Mouse (Mus musculus) intestine, embryonic 15.5 days (tissue): ENCODE results near the gene Pcdh20. TPM values are rescaled to one million over a fixed set of nuclear protein-coding genes. Genes with fewer than 3 reads are reported as not detected.

Experiments used
- ATAC-seq: fragments of 200-750 bp; cut with Nextera tagmentation; 2 replicates; pipeline ENCODE4 v1.8.0; 2017; ENCODE audit warnings: moderate TSS enrichment, moderate library complexity
- H3K27ac ChIP-seq: fragments of 300-500 bp; sonication (generic); 2 replicates; pipeline ENCODE4 v1.5.1; 2015; ENCODE audit warnings: mild to moderate bottlenecking, inconsistent platforms
- H3K27me3 ChIP-seq: fragments of 300-500 bp; sonication (generic); replicated peaks from 2 replicates; pipeline ENCODE4 v1.6.1; 2015; ENCODE audit warnings: inconsistent platforms
- H3K36me3 ChIP-seq: fragments of 300-500 bp; sonication (generic); 2 replicates; pipeline ENCODE4 v1.6.1; 2015; ENCODE audit warnings: inconsistent platforms
- H3K4me1 ChIP-seq: fragments of 300-500 bp; sonication (generic); replicated peaks from 2 replicates; pipeline ENCODE4 v1.6.1; 2015; ENCODE audit warnings: inconsistent platforms
- H3K4me2 ChIP-seq: fragments of 300-500 bp; sonication (generic); replicated peaks from 2 replicates; pipeline ENCODE4 v1.6.1; 2015; ENCODE audit warnings: mild to moderate bottlenecking, inconsistent platforms
- H3K4me3 ChIP-seq: fragments of 300-500 bp; sonication (generic); replicated peaks from 2 replicates; pipeline ENCODE4 v1.5.1; 2015; ENCODE audit warnings: inconsistent platforms
- H3K9ac ChIP-seq: fragments of 300-500 bp; sonication (generic); 2 replicates; pipeline ENCODE4 v1.6.1; 2015; ENCODE audit warnings: inconsistent platforms
- H3K9me3 ChIP-seq: fragments of 300-500 bp; sonication (generic); 2 replicates; pipeline ENCODE4 v1.6.1; 2016; ENCODE audit warnings: inconsistent platforms
- WGBS: fragments of 180-500 bp; shearing (Covaris S2); methylation state at CpG from one replicate; pipeline ENCODE4 v1.1.7; 2015; 5-methylcytosine and 5-hydroxymethylcytosine counted together
- polyA plus RNA-seq: library from polyadenylated mRNA; unstranded; fragments of >200 nt; fragmentation: Nextera tagmentation; extraction: Ambion mirVana; gene quantifications from 2 replicates; pipeline ENCODE4 v1.2.1, GENCODE M21; 2015

Pcdh20 gene
- 1.4 and 2.1 TPM in 2 replicates for polyA plus RNA-seq

- peak; percentile 80 for ATAC-seq
- Histone ChIP-seq H3K27ac (no peak within 1 kb of the TSS), H3K4me1 (no peaks in the 10 kb centered on the region), H3K27me3 (peaks cover 4% of the 10 kb centered on the region; the same call in 1 of the 2 replicates), H3K36me3 (no peaks in the 10 kb centered on the region), H3K4me3 (peak within 1 kb of the TSS; percentile 43), H3K9me3 (no peaks in the 10 kb centered on the region), H3K4me2 (peak within 1 kb of the TSS; percentile 88), H3K9ac (no peak within 1 kb of the TSS)
- WGBS = 2% methylated on average over 29 of the region's 29 CpGs
Observed at GRCm38 (mm10) chr14:88470495-88471434, at the start of gene Pcdh20. Pcdh20 (minus strand) TSS chr14:88471396.

- Histone ChIP-seq H3K4me2 (no peak overlapping the region), H3K27me3 (no peaks in the 10 kb centered on the region), H3K9me3 (no peaks in the 10 kb centered on the region), H3K4me3 (no peak overlapping the region), H3K4me1 (no peaks in the 10 kb centered on the region), H3K27ac (no peak overlapping the region), H3K36me3 (no peaks in the 10 kb centered on the region), H3K9ac (no peak overlapping the region)
- WGBS = 54% methylated on average over 3 of the region's 3 CpGs
- no peak for ATAC-seq
Observed at GRCm38 (mm10) chr14:88479909-88480308, 8.7 kb upstream of the Pcdh20 start.

- H3K4me2 ChIP-seq = peak overlapping the region; percentile 88
- H3K27ac ChIP-seq = no peak overlapping the region
- no peak overlapping the region for H3K9ac ChIP-seq
- 7% methylated on average over 9 of the region's 9 CpGs for WGBS
- no peaks in the 10 kb centered on the region for H3K36me3 ChIP-seq
- H3K9me3 ChIP-seq = no peaks in the 10 kb centered on the region
- peak overlapping the region; percentile 43 for H3K4me3 ChIP-seq
- no peaks in the 10 kb centered on the region for H3K4me1 ChIP-seq
- no peak for ATAC-seq
- H3K27me3 ChIP-seq = peaks cover 4% of the 10 kb centered on the region; the same call in 1 of the 2 replicates
Observed at GRCm38 (mm10) chr14:88469956-88470355, 1.2 kb downstream of the Pcdh20 start.

- peaks cover 4% of the 10 kb centered on the region; the same call in 1 of the 2 replicates for H3K27me3 ChIP-seq
- ATAC-seq = peak; percentile 42; the same call in 1 of the 2 replicates
- peak overlapping the region; percentile 88 for H3K4me2 ChIP-seq
- no peaks in the 10 kb centered on the region for H3K36me3 ChIP-seq
- H3K27ac ChIP-seq = no peak overlapping the region
- peak overlapping the region; percentile 43 for H3K4me3 ChIP-seq
- H3K9me3 ChIP-seq = no peaks in the 10 kb centered on the region
- 3% methylated on average over 18 of the region's 18 CpGs for WGBS
- no peaks in the 10 kb centered on the region for H3K4me1 ChIP-seq
- 0 out of 2 replicates have a peak overlapping the region, but pooled peaks have one; percentile 10 for H3K9ac ChIP-seq
Observed at GRCm38 (mm10) chr14:88469361-88469760, 1.8 kb downstream of the Pcdh20 start.

GRCm38 (mm10) chr14:88466416-88466815 lies 4.8 kb downstream of the Pcdh20 start:
- H3K27me3 ChIP-seq = peaks cover 4% of the 10 kb centered on the region; the same call in 1 of the 2 replicates
- no peak for ATAC-seq
- 90% methylated on average over 1 of the region's 1 CpGs for WGBS

DNA sequence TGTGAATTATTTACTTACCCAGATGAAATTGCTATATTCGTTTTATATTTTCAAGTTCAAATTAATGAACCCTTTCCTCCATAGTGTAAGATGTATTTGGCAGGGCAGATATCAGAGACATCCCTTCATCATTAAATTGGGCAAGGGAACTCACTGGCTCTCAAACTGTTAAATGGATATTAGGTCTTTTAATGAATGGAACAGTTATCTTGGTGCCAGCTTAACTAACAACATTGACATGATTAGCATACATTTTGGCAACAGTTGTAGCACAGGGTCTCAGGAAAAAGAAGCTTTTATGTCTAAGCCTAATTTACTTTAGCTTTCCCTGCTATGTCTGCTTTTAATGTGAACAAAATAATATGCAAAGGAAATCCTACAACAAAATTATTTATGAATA lies 6.8 kb downstream of the Pcdh20 start:
- Histone ChIP-seq H3K4me2 (no peak overlapping the region), H3K27ac (no peak overlapping the region), H3K9ac (no peak overlapping the region), H3K36me3 (no peaks in the 10 kb centered on the region), H3K4me3 (no peak overlapping the region), H3K27me3 (peaks cover 4% of the 10 kb centered on the region; the same call in 1 of the 2 replicates), H3K9me3 (no peaks in the 10 kb centered on the region), H3K4me1 (no peaks in the 10 kb centered on the region)
- no peak for ATAC-seq
- 70% methylated on average over 1 of the region's 1 CpGs for WGBS

More at GRCm38 (mm10) chr14:88466416-88466815, 4.8 kb downstream of the Pcdh20 start:
- H3K36me3 ChIP-seq = no peaks in the 10 kb centered on the region
- H3K9me3 ChIP-seq = no peaks in the 10 kb centered on the region
- H3K9ac ChIP-seq = no peak overlapping the region
- no peaks in the 10 kb centered on the region for H3K4me1 ChIP-seq
- H3K27ac ChIP-seq = no peak overlapping the region
- H3K4me3 ChIP-seq = no peak overlapping the region
- no peak overlapping the region for H3K4me2 ChIP-seq

- Histone ChIP-seq H3K4me3 (no peak overlapping the region), H3K27ac (no peak overlapping the region), H3K9me3 (no peaks in the 10 kb centered on the region), H3K9ac (no peak overlapping the region), H3K36me3 (no peaks in the 10 kb centered on the region), H3K4me1 (no peaks in the 10 kb centered on the region), H3K27me3 (no peaks in the 10 kb centered on the region), H3K4me2 (no peak overlapping the region)
- 48% methylated on average over 2 of the region's 2 CpGs for WGBS
- no peak for ATAC-seq
Observed at GRCm38 (mm10) chr14:88463357-88463756, 7.8 kb downstream of the Pcdh20 start.

DNA sequence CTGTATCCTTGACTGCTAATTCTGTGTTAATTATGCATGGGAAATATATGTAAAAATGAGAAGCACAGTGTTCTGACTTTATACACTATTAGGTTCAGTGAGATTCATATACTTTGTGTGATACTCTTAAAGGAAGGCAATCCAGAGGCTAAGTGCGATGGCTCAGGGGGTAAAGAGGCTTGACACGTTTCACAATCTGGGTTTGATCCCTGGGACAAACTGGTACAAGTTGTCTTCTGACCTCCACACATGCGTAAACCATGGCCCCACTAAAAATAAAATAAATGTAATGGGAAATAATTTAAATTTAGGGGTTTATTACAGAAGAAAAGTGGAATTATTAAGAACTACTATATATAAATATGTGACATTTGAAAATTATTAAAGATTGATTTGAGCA lies 8.3 kb downstream of the Pcdh20 start:
- no peaks in the 10 kb centered on the region for H3K36me3 ChIP-seq
- H3K4me2 ChIP-seq = no peak overlapping the region
- ATAC-seq = no peak
- WGBS = 79% methylated on average over 3 of the region's 3 CpGs
- no peak overlapping the region for H3K9ac ChIP-seq
- H3K4me3 ChIP-seq = no peak overlapping the region
- H3K27ac ChIP-seq = no peak overlapping the region
- H3K9me3 ChIP-seq = no peaks in the 10 kb centered on the region
- no peaks in the 10 kb centered on the region for H3K27me3 ChIP-seq
- no peaks in the 10 kb centered on the region for H3K4me1 ChIP-seq

GRCm38 (mm10) chr14:88460705-88461104 lies 10.5 kb downstream of the Pcdh20 start:
- Histone ChIP-seq H3K9ac (no peak overlapping the region), H3K27me3 (no peaks in the 10 kb centered on the region), H3K4me1 (no peaks in the 10 kb centered on the region), H3K27ac (no peak overlapping the region), H3K36me3 (no peaks in the 10 kb centered on the region), H3K9me3 (no peaks in the 10 kb centered on the region), H3K4me2 (no peak overlapping the region), H3K4me3 (no peak overlapping the region)
- ATAC-seq = no peak
- WGBS = 86% methylated on average over 3 of the region's 3 CpGs

GRCm38 (mm10) chr14:88443304-88443703 lies 27.9 kb downstream of the Pcdh20 start:
- Histone ChIP-seq H3K27me3 (no peaks in the 10 kb centered on the region), H3K4me1 (no peaks in the 10 kb centered on the region), H3K4me2 (no peak overlapping the region), H3K36me3 (no peaks in the 10 kb centered on the region), H3K27ac (no peak overlapping the region), H3K4me3 (no peak overlapping the region), H3K9ac (no peak overlapping the region), H3K9me3 (no peaks in the 10 kb centered on the region)
- WGBS = 70% methylated on average over 5 of the region's 5 CpGs
- no peak for ATAC-seq

DNA sequence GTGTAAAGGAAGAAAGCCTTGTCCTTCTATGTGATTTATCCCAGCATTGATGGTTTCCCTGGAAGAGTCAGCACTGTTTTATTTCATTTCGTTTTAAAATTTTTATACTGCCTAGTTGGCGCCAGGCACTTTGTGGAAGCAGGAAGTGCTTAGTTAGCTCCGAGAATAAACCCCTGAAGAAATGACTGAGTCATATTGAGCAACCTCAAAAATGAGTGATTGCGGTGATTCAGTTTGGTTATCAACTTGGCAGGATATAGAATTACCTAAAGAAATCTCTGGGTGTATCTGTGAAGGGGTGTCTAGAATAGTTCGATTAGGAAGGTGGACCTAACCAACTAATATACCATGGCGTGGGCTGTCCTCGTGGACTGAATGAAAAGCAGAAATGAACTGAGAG lies 41.8 kb downstream of the Pcdh20 start:
- H3K9me3 ChIP-seq = no peaks in the 10 kb centered on the region
- H3K4me1 ChIP-seq = no peaks in the 10 kb centered on the region
- H3K9ac ChIP-seq = no peak overlapping the region
- H3K36me3 ChIP-seq = no peaks in the 10 kb centered on the region
- H3K4me2 ChIP-seq = no peak overlapping the region
- no peak overlapping the region for H3K4me3 ChIP-seq
- no peaks in the 10 kb centered on the region for H3K27me3 ChIP-seq
- WGBS = 83% methylated on average over 7 of the region's 7 CpGs
- no peak for ATAC-seq
- H3K27ac ChIP-seq = no peak overlapping the region

DNA sequence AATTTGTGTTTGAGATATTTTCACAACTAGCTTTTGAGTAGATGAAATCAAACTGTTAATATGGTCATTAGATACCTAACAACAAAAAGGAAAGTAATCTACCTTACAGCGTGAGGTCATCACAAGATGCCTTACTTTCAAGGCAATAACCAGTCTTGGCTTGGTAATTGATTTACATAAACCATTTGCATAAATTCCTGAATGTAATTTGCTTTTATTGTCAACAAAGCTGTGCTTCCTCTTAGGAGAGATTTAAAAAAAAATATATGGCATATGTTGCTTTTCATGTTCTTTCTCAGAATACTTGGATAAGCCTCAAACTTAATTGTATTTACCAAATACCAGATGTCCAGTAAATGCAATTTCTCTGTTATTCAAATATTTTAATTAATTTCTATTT lies 43.8 kb downstream of the Pcdh20 start:
- no peaks in the 10 kb centered on the region for H3K4me1 ChIP-seq
- WGBS = 92% methylated on average over 1 of the region's 1 CpGs
- H3K9me3 ChIP-seq = no peaks in the 10 kb centered on the region
- no peak for ATAC-seq
- H3K4me3 ChIP-seq = no peak overlapping the region
- no peaks in the 10 kb centered on the region for H3K27me3 ChIP-seq
- H3K4me2 ChIP-seq = no peak overlapping the region
- H3K27ac ChIP-seq = no peak overlapping the region
- H3K36me3 ChIP-seq = no peaks in the 10 kb centered on the region
- no peak overlapping the region for H3K9ac ChIP-seq
